Mouse (Mus musculus): ENCODE results near the gene Vmn1r237. TPM values are rescaled to one million over a fixed set of nuclear protein-coding genes. Genes with fewer than 3 reads are reported as not detected.

The Vmn1r237 gene
- total RNA-seq (2015; ENCODE audit: low replicate concordance) (not detected in 2 replicates), total RNA-seq (2017; ENCODE audit: low replicate concordance) (0.42 TPM in 1 of 2 replicates, not detected in the other)

DNA sequence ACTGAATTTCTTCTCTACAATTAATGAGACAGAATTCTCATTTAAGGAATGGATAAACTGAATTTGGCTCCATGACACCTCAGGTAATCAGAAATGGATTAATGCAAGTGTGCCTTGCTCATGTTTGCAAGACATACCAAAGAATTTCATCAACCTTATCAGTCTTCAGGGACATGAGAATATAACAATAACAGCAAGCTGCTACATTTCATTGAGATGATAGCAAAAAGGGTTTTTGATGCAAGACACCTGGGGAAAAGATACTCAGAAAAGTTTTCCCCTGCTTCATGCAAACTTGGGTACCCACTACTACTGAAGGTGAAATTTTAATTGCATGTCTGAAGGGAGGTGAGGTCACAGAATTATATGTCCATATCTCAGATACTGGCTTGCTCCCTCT is at the start of gene Vmn1r237:
Gene Vmn1r237 (plus strand): TSS at position 301 of the 400 bp plus-strand sequence.
- no peak for ATAC-seq (replicated peaks; ENCODE audit: low FRiP score, poor library complexity, severe bottlenecking)

DNA sequence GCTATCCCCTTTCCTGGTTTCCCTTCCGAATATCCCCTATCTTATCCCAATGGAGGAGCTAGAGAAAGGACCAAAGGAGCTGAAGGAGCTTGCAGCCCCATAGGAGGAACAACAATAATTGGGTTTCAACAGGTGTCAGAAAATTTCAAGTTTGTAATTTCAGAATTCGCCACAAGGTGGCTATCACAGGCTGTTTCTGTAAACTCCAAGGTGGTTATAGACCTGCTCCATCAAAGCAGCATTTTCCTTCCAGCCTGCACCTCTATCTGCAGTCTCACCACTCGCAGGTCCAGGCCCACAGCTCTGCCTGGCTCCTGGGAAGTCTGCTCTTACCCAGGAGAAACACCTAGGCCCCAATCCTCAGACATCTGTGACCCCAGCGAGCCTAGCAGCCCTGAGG is 39.6 kb upstream of the Vmn1r237 start:
- ATAC-seq (replicated peaks; ENCODE audit: low FRiP score, poor library complexity, severe bottlenecking), result no peak

DNA sequence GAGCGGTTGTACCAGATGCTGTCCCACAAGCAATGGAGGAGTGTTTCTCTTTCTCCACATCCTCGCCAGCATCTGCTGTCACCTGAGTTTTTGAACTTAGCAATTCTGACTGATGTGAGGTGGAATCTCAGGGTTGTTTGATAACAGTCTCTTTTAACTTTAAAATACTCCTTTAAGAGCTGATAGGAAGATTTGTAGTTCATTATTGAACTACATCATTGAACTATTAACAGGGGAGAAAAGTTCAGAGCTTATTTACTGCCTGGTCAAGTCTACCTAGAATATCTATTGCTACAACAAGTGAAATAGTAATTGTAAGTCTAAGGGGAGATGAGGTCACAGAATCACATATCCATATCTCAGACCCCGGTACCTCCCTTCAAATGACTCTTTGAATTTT is 29.0 kb upstream of the Vmn1r237 start, which contains the start of gene Vmn1r236:
Gene Vmn1r236 (plus strand): TSS at position 301 of the 400 bp plus-strand sequence.
- no peak for ATAC-seq (replicated peaks; ENCODE audit: low FRiP score, poor library complexity, severe bottlenecking)

DNA sequence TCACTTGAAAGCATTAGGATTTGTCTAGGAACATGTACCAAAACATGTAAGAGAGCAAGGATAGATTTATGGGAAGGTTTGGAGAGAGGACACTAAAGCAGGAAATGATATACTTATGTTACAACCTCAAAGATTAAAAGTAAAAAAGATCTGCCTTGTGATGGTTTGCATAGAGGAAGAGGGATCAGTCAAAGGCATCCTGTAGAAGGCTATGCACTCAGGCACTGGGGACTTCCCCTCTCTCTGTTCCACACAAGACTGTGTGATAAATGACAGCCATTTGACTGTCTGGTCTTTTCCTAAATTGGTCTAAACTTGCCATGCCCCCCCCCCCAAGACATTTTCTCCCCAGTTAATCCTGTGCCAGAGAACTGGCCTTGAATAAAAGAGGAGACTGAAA is 27.3 kb upstream of the Vmn1r237 start:
- no peak for ATAC-seq (replicated peaks; ENCODE audit: low FRiP score, poor library complexity, severe bottlenecking)

DNA sequence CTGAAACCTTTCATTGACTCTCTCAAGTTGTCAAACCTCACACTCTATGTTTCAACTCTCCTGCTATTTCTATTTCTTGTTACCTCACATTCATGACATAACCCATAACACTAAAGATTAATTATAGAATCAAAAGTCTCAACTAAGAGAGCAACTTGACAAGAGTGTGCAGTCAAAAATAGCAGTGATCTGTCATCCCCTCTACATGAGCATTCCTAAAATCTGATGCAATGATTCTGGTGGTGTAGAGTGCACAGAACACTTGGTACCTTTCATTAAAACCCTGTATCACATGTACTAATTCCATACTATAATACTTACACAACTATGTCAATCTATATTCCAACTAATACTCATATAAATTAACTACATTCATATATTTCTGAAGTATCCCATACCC is 22.0 kb upstream of the Vmn1r237 start:
- ATAC-seq (replicated peaks; ENCODE audit: low FRiP score, poor library complexity, severe bottlenecking), result no peak

Other genes with a start within 250 kb of the Vmn1r237 start
- not detected in 2 replicates for gene Vmn1r234, start 85.8 kb upstream of the Vmn1r237 start, total RNA-seq (2015; ENCODE audit: low replicate concordance)
- not detected in 2 replicates for gene Vmn1r234, start 85.8 kb upstream of the Vmn1r237 start, total RNA-seq (2017; ENCODE audit: low replicate concordance)
- gene Vmn1r235, start 55.5 kb upstream of the Vmn1r237 start, total RNA-seq (2015; ENCODE audit: low replicate concordance), result not detected in 2 replicates
- gene Vmn1r235, start 55.5 kb upstream of the Vmn1r237 start, total RNA-seq (2017; ENCODE audit: low replicate concordance), result 1.7 TPM in 1 of 2 replicates, not detected in the other
- gene Vmn1r236, start 28.9 kb upstream of the Vmn1r237 start, total RNA-seq (2015; ENCODE audit: low replicate concordance), result not detected in 2 replicates
- 0.14 TPM in 1 of 2 replicates, not detected in the other for gene Vmn1r236, start 28.9 kb upstream of the Vmn1r237 start, total RNA-seq (2017; ENCODE audit: low replicate concordance)
- gene Zfp677, start 71.9 kb downstream of the Vmn1r237 start, total RNA-seq (2015; ENCODE audit: low replicate concordance), result 1.7 and 2.9 TPM in 2 replicates
- 2.1 and 4.1 TPM in 2 replicates for gene Zfp677, start 71.9 kb downstream of the Vmn1r237 start, total RNA-seq (2017; ENCODE audit: low replicate concordance)
- 0.58 and 2.7 TPM in 2 replicates for gene Zfp54, start 111.4 kb downstream of the Vmn1r237 start, total RNA-seq (2015; ENCODE audit: low replicate concordance)
- 1.3 and 3.8 TPM in 2 replicates for gene Zfp54, start 111.4 kb downstream of the Vmn1r237 start, total RNA-seq (2017; ENCODE audit: low replicate concordance)
- 4.0 and 5.4 TPM in 2 replicates for gene Zfp51, start 138.5 kb downstream of the Vmn1r237 start, total RNA-seq (2015; ENCODE audit: low replicate concordance)
- 1.7 and 4.0 TPM in 2 replicates for gene Zfp51, start 138.5 kb downstream of the Vmn1r237 start, total RNA-seq (2017; ENCODE audit: low replicate concordance)
- gene Zfp53, start 177.1 kb downstream of the Vmn1r237 start, total RNA-seq (2015; ENCODE audit: low replicate concordance), result 2.1 and 15.8 TPM in 2 replicates
- gene Zfp53, start 177.1 kb downstream of the Vmn1r237 start, total RNA-seq (2017; ENCODE audit: low replicate concordance), result 0.84 and 6.5 TPM in 2 replicates
- 9.4 and 13.3 TPM in 2 replicates for gene Zfp52, start 223.7 kb downstream of the Vmn1r237 start, total RNA-seq (2015; ENCODE audit: low replicate concordance)
- gene Zfp52, start 223.7 kb downstream of the Vmn1r237 start, total RNA-seq (2017; ENCODE audit: low replicate concordance), result 3.8 and 5.2 TPM in 2 replicates